Mouse (Mus musculus) testis, adult 2 months (tissue): ENCODE results near the gene Ndn.

Source experiments
- CTCF ChIP-seq: fragments of 200-500 bp; IDR thresholded peaks from 2 replicates; pipeline ENCODE4 v1.5.1; 2012; ENCODE audit warnings: low read depth, mild to moderate bottlenecking, inconsistent platforms, low read length, moderate library complexity; ENCODE audit not compliant: control insufficient read depth, insufficient read depth, insufficient replicate concordance
- POLR2A ChIP-seq: fragments of 200-500 bp; IDR thresholded peaks from 2 replicates; pipeline ENCODE4 v1.6.1; 2012; ENCODE audit warnings: low read depth, mild to moderate bottlenecking, inconsistent platforms, low read length, moderate library complexity; ENCODE audit not compliant: control insufficient read depth

DNA sequence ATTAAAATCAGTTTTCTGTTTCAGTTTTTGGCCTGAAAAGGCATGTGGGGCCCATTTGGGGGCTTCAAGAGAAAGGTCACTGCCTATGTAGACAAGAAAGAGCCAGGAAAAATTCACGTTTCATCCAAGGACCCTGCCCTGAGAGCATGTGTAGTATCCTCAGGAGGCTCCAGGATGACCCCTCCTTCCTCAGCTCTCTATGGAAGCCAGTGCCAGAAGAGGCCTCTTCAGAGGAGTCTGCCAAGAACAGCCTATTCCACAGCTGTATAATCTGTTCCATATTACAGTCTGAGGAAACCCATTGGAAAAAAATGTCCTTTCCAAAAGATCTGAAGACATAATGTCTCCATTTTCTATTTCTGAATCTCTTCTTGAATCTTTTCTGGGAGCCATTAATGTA is 958 bp upstream of the Ndn start:
- TF ChIP-seq POLR2A = no peak
- no peak for TF ChIP-seq CTCF
